Mouse (Mus musculus): ENCODE data around the gene Pilrb2. TPM values are rescaled to one million over a fixed set of nuclear protein-coding genes. Genes with fewer than 3 reads are reported as not detected.
"Not testable (repeated sequence)": the region's sequence is repeated elsewhere in the genome, so short reads cannot be mapped to it uniquely, and the experiment has no call there.

The Pilrb2 gene
- polyA plus RNA-seq, 1 experiment from 2014 or later: 0.55 TPM

DNA sequence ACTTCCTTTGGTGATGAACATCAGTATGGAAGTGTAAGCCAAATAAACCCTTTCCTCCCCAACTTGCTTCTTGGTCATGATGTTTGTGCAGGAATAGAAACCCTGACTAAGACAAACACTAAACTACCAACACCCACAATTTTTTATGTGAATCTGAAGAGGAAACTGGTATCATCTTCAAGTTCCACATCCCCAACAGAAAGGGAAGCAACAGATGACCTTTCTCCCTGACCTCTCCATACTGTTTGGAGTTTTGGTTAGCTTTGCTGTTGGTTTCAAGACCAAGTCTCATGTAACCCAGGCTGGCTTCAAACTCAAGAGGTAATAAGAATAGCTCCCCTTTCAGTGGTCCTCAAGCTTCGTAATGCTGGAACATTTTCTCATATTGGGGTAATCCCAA, 21.3 kb downstream of the Pilrb2 start:
- H3K4me3 ChIP-seq (ENCODE audit: low read depth, low read length); H3K27me3 ChIP-seq (replicated peaks; ENCODE audit: control insufficient read depth, insufficient read depth, low read length); H3K36me3 ChIP-seq (ENCODE audit: control insufficient read depth, insufficient read depth, low read length); H3K9me3 ChIP-seq (ENCODE audit: control insufficient read depth, low read length); ATAC-seq (replicated peaks; ENCODE audit: low FRiP score, low TSS enrichment, low read depth); H3K9ac ChIP-seq (ENCODE audit: low read length); H3K4me2 ChIP-seq (ENCODE audit: low read length); H3K27ac ChIP-seq (ENCODE audit: low read depth); DNase-seq (ENCODE audit: low spot score); H3K4me1 ChIP-seq (replicated peaks; ENCODE audit: control insufficient read depth, insufficient read depth, low read length): not testable (repeated sequence)
- WGBS: 81% methylated on average over 1 of the region's 1 CpGs

DNA sequence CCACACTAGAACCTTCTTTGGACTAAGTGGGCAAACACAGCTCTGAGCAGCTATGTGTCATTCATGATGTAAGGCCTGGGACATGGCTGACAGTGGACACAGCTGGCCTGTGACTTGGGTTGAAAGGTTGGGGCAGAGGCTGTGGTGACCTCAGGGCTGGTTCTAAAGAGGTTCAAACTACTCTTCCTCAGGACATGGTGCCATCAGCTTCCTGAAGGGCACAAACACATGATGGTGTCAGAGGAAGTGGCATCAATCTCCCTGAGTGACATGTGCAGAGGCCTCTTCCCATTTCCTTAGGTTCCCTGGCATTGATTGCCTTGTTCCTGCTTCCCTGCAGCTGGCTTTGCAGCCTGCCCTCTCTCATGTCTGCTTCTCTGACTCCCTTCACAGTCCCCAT, 34.5 kb downstream of the Pilrb2 start:
- H3K27me3 ChIP-seq (replicated peaks; ENCODE audit: control insufficient read depth, insufficient read depth, low read length); ATAC-seq (replicated peaks; ENCODE audit: low FRiP score, low TSS enrichment, low read depth); H3K36me3 ChIP-seq (ENCODE audit: control insufficient read depth, insufficient read depth, low read length); H3K9me3 ChIP-seq (ENCODE audit: control insufficient read depth, low read length); DNase-seq (ENCODE audit: low spot score); H3K4me1 ChIP-seq (replicated peaks; ENCODE audit: control insufficient read depth, insufficient read depth, low read length); H3K4me3 ChIP-seq (ENCODE audit: low read depth, low read length); H3K27ac ChIP-seq (ENCODE audit: low read depth); H3K9ac ChIP-seq (ENCODE audit: low read length); H3K4me2 ChIP-seq (ENCODE audit: low read length): not testable (repeated sequence)

DNA sequence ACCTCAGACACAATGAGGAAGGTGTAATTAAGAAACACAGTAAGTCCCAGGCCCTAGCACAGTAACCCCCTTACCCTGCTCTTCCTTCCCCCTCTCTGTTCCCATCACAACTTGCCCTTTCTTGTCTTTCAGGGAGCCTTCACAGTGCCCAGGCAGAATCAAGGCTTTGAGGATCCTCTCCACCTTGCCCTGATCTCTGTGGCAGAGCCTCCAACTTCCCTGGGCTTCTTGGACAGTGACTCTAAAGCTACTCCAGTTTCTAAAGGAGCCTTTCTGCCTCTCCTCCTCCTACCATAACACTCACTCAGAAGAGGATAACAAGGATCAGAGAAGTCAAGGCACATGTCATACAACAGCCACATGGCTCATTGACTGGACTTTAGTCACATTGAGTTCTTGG, 35.0 kb downstream of the Pilrb2 start:
- no peak overlapping the region for H3K4me2 ChIP-seq (ENCODE audit: low read length)
- no peak overlapping the region for H3K9ac ChIP-seq (ENCODE audit: low read length)
- H3K36me3 ChIP-seq (ENCODE audit: control insufficient read depth, insufficient read depth, low read length): no peaks in the 10 kb centered on the region
- H3K27me3 ChIP-seq (replicated peaks; ENCODE audit: control insufficient read depth, insufficient read depth, low read length): no peaks in the 10 kb centered on the region
- no peak for ATAC-seq (replicated peaks; ENCODE audit: low FRiP score, low TSS enrichment, low read depth)
- DNase-seq (ENCODE audit: low spot score): peak; percentile 13
- H3K4me3 ChIP-seq (ENCODE audit: low read depth, low read length): no peak overlapping the region
- no peaks in the 10 kb centered on the region for H3K4me1 ChIP-seq (replicated peaks; ENCODE audit: control insufficient read depth, insufficient read depth, low read length)
- no peaks in the 10 kb centered on the region for H3K9me3 ChIP-seq (ENCODE audit: control insufficient read depth, low read length)
- no peak overlapping the region for H3K27ac ChIP-seq (ENCODE audit: low read depth)

DNA sequence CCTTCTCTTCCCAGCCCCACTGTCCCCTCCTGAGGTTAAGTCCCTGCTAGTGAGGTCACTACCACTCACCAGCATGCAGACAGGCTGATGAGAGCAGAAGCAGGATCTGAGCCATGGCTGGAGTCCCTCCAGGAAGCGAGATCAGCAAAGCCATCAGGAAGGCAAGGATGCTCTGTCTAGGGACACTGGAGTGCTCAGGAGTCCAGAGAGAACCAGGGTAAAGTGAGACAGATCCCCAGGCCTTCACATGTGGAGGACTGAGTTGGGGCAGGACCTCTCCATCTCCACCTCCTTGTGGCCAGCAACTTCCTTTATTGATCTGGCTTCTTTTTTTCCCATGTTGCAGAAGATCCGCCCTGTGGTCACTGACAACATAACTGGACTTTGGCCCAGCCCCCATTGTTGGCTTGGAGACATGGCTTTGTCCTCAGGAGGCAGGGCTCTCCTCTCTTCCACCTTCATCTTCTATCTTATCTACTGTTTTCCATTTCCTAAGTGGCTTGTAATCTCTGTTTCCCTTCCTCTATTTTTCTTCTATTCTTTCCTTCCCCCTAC, 35.6 kb downstream of the Pilrb2 start, which contains the start of gene Pilra:
Gene Pilra, minus strand, starts transcription at position 316 of the 555 bp plus-strand sequence.
- H3K36me3 ChIP-seq (ENCODE audit: control insufficient read depth, insufficient read depth, low read length); ATAC-seq (replicated peaks; ENCODE audit: low FRiP score, low TSS enrichment, low read depth); H3K4me3 ChIP-seq (ENCODE audit: low read depth, low read length); H3K4me2 ChIP-seq (ENCODE audit: low read length); H3K27ac ChIP-seq (ENCODE audit: low read depth); H3K9ac ChIP-seq (ENCODE audit: low read length); H3K27me3 ChIP-seq (replicated peaks; ENCODE audit: control insufficient read depth, insufficient read depth, low read length); DNase-seq (ENCODE audit: low spot score); H3K4me1 ChIP-seq (replicated peaks; ENCODE audit: control insufficient read depth, insufficient read depth, low read length); H3K9me3 ChIP-seq (ENCODE audit: control insufficient read depth, low read length): not testable (repeated sequence)
- 86% methylated on average over 2 of the region's 2 CpGs for WGBS

DNA sequence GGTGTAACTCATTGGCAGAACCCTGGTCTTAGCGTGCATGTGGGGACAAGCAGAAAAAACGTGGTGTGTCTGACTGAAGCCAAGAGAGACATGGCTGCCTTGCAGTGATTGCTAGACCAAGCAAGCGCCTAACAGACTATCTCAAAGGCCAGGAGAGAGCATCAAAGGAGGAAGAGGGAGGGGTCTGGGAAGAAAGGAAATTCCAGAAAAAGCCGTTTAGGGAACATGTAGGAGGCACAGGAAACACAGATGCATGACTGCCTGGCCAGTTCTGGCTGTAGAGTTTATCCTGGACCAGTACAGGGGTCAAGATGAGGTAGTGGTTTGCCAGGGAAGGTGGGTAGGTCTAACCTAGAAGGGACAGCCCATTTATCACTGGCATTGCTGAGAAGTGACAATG, 38.1 kb downstream of the Pilrb2 start:
- H3K27me3 ChIP-seq (replicated peaks; ENCODE audit: control insufficient read depth, insufficient read depth, low read length): no peaks in the 10 kb centered on the region
- no peak overlapping the region for H3K9ac ChIP-seq (ENCODE audit: low read length)
- H3K4me1 ChIP-seq (replicated peaks; ENCODE audit: control insufficient read depth, insufficient read depth, low read length): no peaks in the 10 kb centered on the region
- no peaks in the 10 kb centered on the region for H3K36me3 ChIP-seq (ENCODE audit: control insufficient read depth, insufficient read depth, low read length)
- ATAC-seq (replicated peaks; ENCODE audit: low FRiP score, low TSS enrichment, low read depth) (no peak), DNase-seq (ENCODE audit: low spot score) (no peak)
- no peak overlapping the region for H3K4me2 ChIP-seq (ENCODE audit: low read length)
- no peak overlapping the region for H3K4me3 ChIP-seq (ENCODE audit: low read depth, low read length)
- no peak overlapping the region for H3K27ac ChIP-seq (ENCODE audit: low read depth)
- no peaks in the 10 kb centered on the region for H3K9me3 ChIP-seq (ENCODE audit: control insufficient read depth, low read length)
- WGBS: 52% methylated on average over 4 of the region's 4 CpGs

DNA sequence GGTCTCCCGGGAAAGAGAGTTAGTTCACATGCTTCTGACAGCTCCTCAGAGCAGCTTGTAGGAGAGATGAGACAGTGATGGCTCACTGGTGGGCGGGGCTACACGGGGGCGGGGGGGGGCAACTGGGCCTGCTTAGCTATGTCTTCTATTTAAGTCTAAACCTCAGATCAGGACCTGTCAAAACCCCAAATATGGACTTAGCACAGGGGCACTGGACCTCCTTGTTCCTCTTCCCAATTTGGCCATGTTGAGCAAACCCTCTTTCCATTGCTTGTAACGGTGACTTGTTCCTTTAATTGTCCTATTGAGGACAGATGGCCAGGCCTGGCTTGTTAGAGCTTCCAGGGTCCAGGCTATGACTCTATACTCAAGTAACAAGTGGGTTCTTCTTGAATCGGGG, 40.1 kb downstream of the Pilrb2 start:
- DNase-seq (ENCODE audit: low spot score) (peak; percentile 20), ATAC-seq (replicated peaks; ENCODE audit: low FRiP score, low TSS enrichment, low read depth) (no peak)
- Histone ChIP-seq H3K27me3 (replicated peaks; ENCODE audit: control insufficient read depth, insufficient read depth, low read length) (no peaks in the 10 kb centered on the region), H3K36me3 (ENCODE audit: control insufficient read depth, insufficient read depth, low read length) (no peaks in the 10 kb centered on the region), H3K9me3 (ENCODE audit: control insufficient read depth, low read length) (no peaks in the 10 kb centered on the region), H3K27ac (ENCODE audit: low read depth) (no peak overlapping the region), H3K4me2 (ENCODE audit: low read length) (no peak overlapping the region), H3K9ac (ENCODE audit: low read length) (no peak overlapping the region), H3K4me3 (ENCODE audit: low read depth, low read length) (no peak overlapping the region), H3K4me1 (replicated peaks; ENCODE audit: control insufficient read depth, insufficient read depth, low read length) (no peaks in the 10 kb centered on the region)
- WGBS: 71% methylated on average over 6 of the region's 6 CpGs

DNA sequence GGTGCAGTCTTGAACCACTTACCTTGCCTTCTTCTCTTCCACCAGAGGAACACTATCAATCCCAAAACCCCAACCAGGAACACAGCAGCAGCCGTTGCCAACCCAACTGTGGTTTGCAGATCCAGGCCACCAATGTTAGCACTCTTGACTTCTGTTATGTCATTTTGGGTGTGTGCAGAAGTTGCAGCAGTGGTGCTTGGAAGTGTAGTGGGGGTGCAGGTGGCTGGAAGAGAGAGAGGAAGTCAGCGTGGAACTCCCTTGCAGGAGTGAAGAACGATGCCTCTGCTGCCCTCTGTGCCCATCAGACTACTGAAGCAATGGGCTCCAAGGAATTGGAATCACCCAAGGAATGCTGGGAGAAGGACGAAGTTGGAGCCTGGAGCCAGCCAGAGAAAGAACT, 40.5 kb downstream of the Pilrb2 start:
- Histone ChIP-seq H3K27ac (ENCODE audit: low read depth) (no peak overlapping the region), H3K9me3 (ENCODE audit: control insufficient read depth, low read length) (no peaks in the 10 kb centered on the region), H3K4me3 (ENCODE audit: low read depth, low read length) (no peak overlapping the region), H3K9ac (ENCODE audit: low read length) (no peak overlapping the region), H3K36me3 (ENCODE audit: control insufficient read depth, insufficient read depth, low read length) (no peaks in the 10 kb centered on the region), H3K27me3 (replicated peaks; ENCODE audit: control insufficient read depth, insufficient read depth, low read length) (no peaks in the 10 kb centered on the region), H3K4me2 (ENCODE audit: low read length) (no peak overlapping the region), H3K4me1 (replicated peaks; ENCODE audit: control insufficient read depth, insufficient read depth, low read length) (no peaks in the 10 kb centered on the region)
- DNase-seq (ENCODE audit: low spot score) (no peak), ATAC-seq (replicated peaks; ENCODE audit: low FRiP score, low TSS enrichment, low read depth) (no peak)
- WGBS: 85% methylated on average over 4 of the region's 4 CpGs

DNA sequence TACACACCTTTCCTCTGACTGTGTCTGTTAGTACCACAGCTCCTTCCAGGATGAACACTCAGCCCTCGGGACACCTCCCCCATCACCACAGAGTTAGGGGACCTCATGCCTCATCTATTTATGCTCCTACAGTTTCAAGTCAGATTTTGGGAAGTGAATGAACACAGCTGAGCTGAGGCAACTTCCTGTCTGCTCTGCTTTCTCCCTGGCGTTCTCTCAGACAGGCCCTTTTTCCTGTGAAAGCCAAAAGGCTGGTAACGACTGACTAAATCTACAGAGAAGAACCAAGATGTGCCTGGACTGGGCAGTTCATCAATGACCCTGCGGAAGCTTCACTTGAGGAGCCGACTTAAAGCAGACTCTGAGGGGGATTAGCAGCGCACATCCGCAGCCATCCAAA, 41.4 kb downstream of the Pilrb2 start:
- H3K4me2 ChIP-seq (ENCODE audit: low read length): no peak overlapping the region
- DNase-seq (ENCODE audit: low spot score): no peak
- no peaks in the 10 kb centered on the region for H3K9me3 ChIP-seq (ENCODE audit: control insufficient read depth, low read length)

DNA sequence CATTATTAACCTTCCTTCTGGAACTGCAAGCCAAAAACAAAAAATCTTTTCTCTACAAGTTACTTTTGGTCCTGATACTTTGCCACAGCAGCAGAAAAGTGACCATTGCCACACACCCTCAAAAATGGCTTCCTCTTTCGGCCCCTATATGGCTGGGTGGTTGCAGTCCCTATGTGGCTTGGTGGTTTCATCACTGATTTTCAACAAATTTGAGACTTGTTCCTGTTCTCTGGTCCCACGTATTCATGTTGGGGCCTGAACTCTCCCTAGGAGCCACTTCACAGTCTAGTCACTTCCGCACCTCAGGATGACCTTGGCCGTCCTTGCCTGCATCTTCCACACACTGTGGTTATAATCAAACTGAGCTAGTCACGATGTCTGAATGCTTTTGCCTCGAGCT, 42.9 kb downstream of the Pilrb2 start:
- Histone ChIP-seq H3K36me3 (ENCODE audit: control insufficient read depth, insufficient read depth, low read length) (no peaks in the 10 kb centered on the region), H3K9ac (ENCODE audit: low read length) (no peak overlapping the region), H3K4me3 (ENCODE audit: low read depth, low read length) (no peak overlapping the region), H3K4me1 (replicated peaks; ENCODE audit: control insufficient read depth, insufficient read depth, low read length) (no peaks in the 10 kb centered on the region), H3K27ac (ENCODE audit: low read depth) (no peak overlapping the region), H3K27me3 (replicated peaks; ENCODE audit: control insufficient read depth, insufficient read depth, low read length) (no peaks in the 10 kb centered on the region), H3K4me2 (ENCODE audit: low read length) (no peak overlapping the region), H3K9me3 (ENCODE audit: control insufficient read depth, low read length) (no peaks in the 10 kb centered on the region)
- WGBS: 82% methylated on average over 6 of the region's 6 CpGs
- no peak for ATAC-seq (replicated peaks; ENCODE audit: low FRiP score, low TSS enrichment, low read depth)
- no peak for DNase-seq (ENCODE audit: low spot score)

More for the DNA sequence above, 41.4 kb downstream of the Pilrb2 start:
- H3K4me3 ChIP-seq (ENCODE audit: low read depth, low read length): no peak overlapping the region
- H3K4me1 ChIP-seq (replicated peaks; ENCODE audit: control insufficient read depth, insufficient read depth, low read length): no peaks in the 10 kb centered on the region
- H3K27me3 ChIP-seq (replicated peaks; ENCODE audit: control insufficient read depth, insufficient read depth, low read length): no peaks in the 10 kb centered on the region
- no peak for ATAC-seq (replicated peaks; ENCODE audit: low FRiP score, low TSS enrichment, low read depth)
- 68% methylated on average over 7 of the region's 7 CpGs for WGBS
- peak overlapping the region; percentile 38; the same call in 1 of the 2 replicates for H3K27ac ChIP-seq (ENCODE audit: low read depth)
- no peak overlapping the region for H3K9ac ChIP-seq (ENCODE audit: low read length)
- H3K36me3 ChIP-seq (ENCODE audit: control insufficient read depth, insufficient read depth, low read length): no peaks in the 10 kb centered on the region
